24 mouse cellular contexts compared by ENCODE assay signal in the genomic region with DNA sequence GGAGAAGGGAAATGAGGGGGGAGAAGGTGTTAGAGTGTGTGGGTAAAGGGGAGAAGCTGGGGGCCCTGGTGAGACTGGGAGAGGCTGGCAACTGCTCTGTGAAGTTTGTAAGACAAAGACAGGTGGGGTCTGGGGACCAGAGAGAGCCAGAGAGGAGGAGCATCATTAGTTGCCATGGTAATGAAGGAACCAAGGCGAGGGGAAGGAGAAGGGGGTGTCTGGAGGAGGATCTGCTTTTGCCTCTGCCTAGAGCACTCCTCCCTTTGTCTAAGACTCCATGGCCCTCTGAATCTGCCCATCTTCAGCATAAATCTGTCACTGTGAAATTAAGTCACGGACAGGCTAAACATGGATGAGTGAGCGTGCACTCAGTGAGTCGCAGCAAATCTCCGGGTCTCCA. TPM values are rescaled to one million over a fixed set of nuclear protein-coding genes. Genes with fewer than 3 reads are reported as not detected.
DNase-seq lines count a peak whose midpoint lies in the region; ATAC-seq lines count a peak whose summit lies in the region.
"Had no signal": no experiment of that assay in that cellular context is flagged by ENCODE, and none has a peak within 500 bp of the region (broad histone marks: within the 10 kb centered on the region; RNA-seq: fewer than 3 reads in every experiment).

No protein-coding gene starts in this region.

- peak overlapping the region; percentile 26 for H3K4me2 ChIP-seq in kidney, embryonic 15.5 days
- no peak overlapping the region for H3K4me2 ChIP-seq in hindbrain, embryonic 12.5 days (replicated peaks)
- H3K4me2 ChIP-seq in neural tube, embryonic 13.5 days: peak overlapping the region; percentile 17; the same call in 1 of the 2 replicates
- H3K4me2 ChIP-seq: limb, embryonic 15.5 days; neural tube, embryonic 12.5 days had no signal

- peak; percentile 53 for ATAC-seq in kidney, embryonic 15.5 days (replicated peaks; ENCODE audit: low FRiP score)
- 0 out of 2 replicates have a peak, but pooled peaks have one; percentile 53 for ATAC-seq in hindbrain, embryonic 12.5 days (ENCODE audit: low FRiP score)
- peak; percentile 45; the same call in 1 of the 2 replicates for ATAC-seq in neural tube, embryonic 13.5 days (ENCODE audit: low read depth)
- ATAC-seq: intestine, embryonic 16.5 days had no signal

- peaks cover 22% of the 10 kb centered on the region for H3K27me3 ChIP-seq in kidney, embryonic 15.5 days
- H3K27me3 ChIP-seq in hindbrain, embryonic 12.5 days: no peaks in the 10 kb centered on the region; the same call in 1 of the 2 replicates
- H3K27me3 ChIP-seq in neural tube, embryonic 13.5 days: no peaks in the 10 kb centered on the region

- intact Hi-C loops in heart, postnatal 10 days (cut with DNase I): no loop called here

- no peak overlapping the region for H3K9ac ChIP-seq in kidney, embryonic 15.5 days
- no peak overlapping the region for H3K9ac ChIP-seq in hindbrain, embryonic 12.5 days
- no peak overlapping the region for H3K9ac ChIP-seq in neural tube, embryonic 13.5 days
- H3K9ac ChIP-seq: limb, embryonic 15.5 days; neural tube, embryonic 12.5 days had no signal

- no peaks in the 10 kb centered on the region for H3K36me3 ChIP-seq in kidney, embryonic 15.5 days
- H3K36me3 ChIP-seq in hindbrain, embryonic 12.5 days: no peaks in the 10 kb centered on the region
- no peaks in the 10 kb centered on the region for H3K36me3 ChIP-seq in neural tube, embryonic 13.5 days
- H3K36me3 ChIP-seq: limb, embryonic 15.5 days; neural tube, embryonic 12.5 days had no signal

- 18% methylated on average over 5 of the region's 5 CpGs for WGBS in kidney, embryonic 15.5 days
- 35% methylated on average over 5 of the region's 5 CpGs for WGBS in hindbrain, embryonic 12.5 days
- WGBS in neural tube, embryonic 13.5 days: 26% methylated on average over 5 of the region's 5 CpGs

- H3K4me1 ChIP-seq in kidney, embryonic 15.5 days: peaks cover 9% of the 10 kb centered on the region
- H3K4me1 ChIP-seq in hindbrain, embryonic 12.5 days: peaks cover 7% of the 10 kb centered on the region
- H3K4me1 ChIP-seq in neural tube, embryonic 13.5 days (replicated peaks): peaks cover 25% of the 10 kb centered on the region; the same call in 1 of the 2 replicates

- H3K9me3 ChIP-seq in kidney, embryonic 15.5 days (replicated peaks): no peaks in the 10 kb centered on the region
- no peaks in the 10 kb centered on the region for H3K9me3 ChIP-seq in hindbrain, embryonic 12.5 days (replicated peaks)
- H3K9me3 ChIP-seq in neural tube, embryonic 13.5 days: no peaks in the 10 kb centered on the region
- H3K9me3 ChIP-seq: limb, embryonic 15.5 days; neural tube, embryonic 12.5 days had no signal

- no peak for DNase-seq in kidney, postnatal 25 days
- peak; percentile 61 for DNase-seq in R1 (ENCODE audit: low read depth, low spot score)
- no peak for DNase-seq in layer of hippocampus, adult 18-20 months (ENCODE audit: low spot score in 2 of 2)
- DNase-seq in gastrocnemius, postnatal 10 days: no peak
- no peak for DNase-seq in heart, postnatal 10 days
- DNase-seq: cerebellum, adult 8-10 months; embryo, embryonic 11 days; heart, postnatal 14 days; lung, adult 18-20 months; right cerebral cortex, adult 18-20 months had no signal

- no peak overlapping the region for H3K4me3 ChIP-seq in kidney, embryonic 15.5 days (replicated peaks)
- H3K4me3 ChIP-seq in hindbrain, embryonic 12.5 days: no peak overlapping the region
- no peak overlapping the region for H3K4me3 ChIP-seq in neural tube, embryonic 13.5 days
- H3K4me3 ChIP-seq: erythroblast, embryonic 14.5 days; layer of hippocampus, adult 2 months; left cerebral cortex, adult 2 months; limb, embryonic 15.5 days; neural tube, embryonic 12.5 days had no signal

- H3K27ac ChIP-seq in kidney, embryonic 15.5 days: no peak overlapping the region
- H3K27ac ChIP-seq in hindbrain, embryonic 12.5 days: no peak overlapping the region
- no peak overlapping the region for H3K27ac ChIP-seq in neural tube, embryonic 13.5 days (replicated peaks)
- H3K27ac ChIP-seq: layer of hippocampus, adult 2 months; left cerebral cortex, adult 2 months; limb, embryonic 15.5 days; neural tube, embryonic 12.5 days had no signal

RNA-seq across cellular contexts. Expression of gene Atp6v1e2, which starts 14.8 kb away (rescaled TPM):
- not detected in 2 replicates for polyA plus RNA-seq in kidney, embryonic 15.5 days (2015; fragmentation: Nextera tagmentation; extraction: Ambion mirVana)
- not detected in 2 replicates for polyA plus RNA-seq in hindbrain, embryonic 12.5 days (2016; fragmentation: Nextera tagmentation; extraction: Ambion mirVana)
- not detected in 2 replicates for polyA plus RNA-seq in neural tube, embryonic 13.5 days (2015; fragmentation: Nextera tagmentation; extraction: Ambion mirVana)
- not detected for total RNA-seq in layer of hippocampus, adult 18-20 months (2021)
- total RNA-seq in gastrocnemius, postnatal 10 days (2021): not detected
- total RNA-seq in heart, postnatal 10 days (2021): not detected
- total RNA-seq: gastrocnemius, adult 8-10 months; heart, adult 8-10 months; heart, postnatal 14 days; layer of hippocampus, adult 2 months; left cerebral cortex, adult 2 months; megakaryocyte, adult 5-6 weeks; MEL had no signal
- polyA plus RNA-seq: C2C12; erythroblast, embryonic 14.5 days; limb, embryonic 15.5 days; neural tube, embryonic 12.5 days had no signal

RNA-seq across cellular contexts. Expression of gene Tmem247, which starts 15.7 kb away (rescaled TPM):
- polyA plus RNA-seq in kidney, embryonic 15.5 days (2015; fragmentation: Nextera tagmentation; extraction: Ambion mirVana): not detected in 2 replicates
- not detected in 2 replicates for polyA plus RNA-seq in hindbrain, embryonic 12.5 days (2016; fragmentation: Nextera tagmentation; extraction: Ambion mirVana)
- not detected in 2 replicates for polyA plus RNA-seq in neural tube, embryonic 13.5 days (2015; fragmentation: Nextera tagmentation; extraction: Ambion mirVana)
- not detected for total RNA-seq in layer of hippocampus, adult 18-20 months (2021)
- total RNA-seq in gastrocnemius, postnatal 10 days (2021): not detected
- total RNA-seq in heart, postnatal 10 days (2021): not detected
- total RNA-seq: gastrocnemius, adult 8-10 months; heart, adult 8-10 months; heart, postnatal 14 days; layer of hippocampus, adult 2 months; left cerebral cortex, adult 2 months; megakaryocyte, adult 5-6 weeks; MEL had no signal
- polyA plus RNA-seq: C2C12; erythroblast, embryonic 14.5 days; intestine, embryonic 16.5 days; limb, embryonic 15.5 days; neural tube, embryonic 12.5 days had no signal

RNA-seq across cellular contexts. Expression of gene Rhoq, which starts 30.0 kb away (rescaled TPM):
- polyA plus RNA-seq in kidney, embryonic 15.5 days (2015; fragmentation: Nextera tagmentation; extraction: Ambion mirVana): 16.3 and 16.9 TPM in 2 replicates
- 16.3 and 19.2 TPM in 2 replicates for polyA plus RNA-seq in hindbrain, embryonic 12.5 days (2016; fragmentation: Nextera tagmentation; extraction: Ambion mirVana)
- 8.7 and 10.5 TPM in 2 replicates for polyA plus RNA-seq in neural tube, embryonic 13.5 days (2015; fragmentation: Nextera tagmentation; extraction: Ambion mirVana)
- 10 to 100 TPM; 39.0 to 48.0 TPM for total RNA-seq in layer of hippocampus, adult 18-20 months (2021)
- 100 to 1,000 TPM; 145 to 153 TPM for total RNA-seq in gastrocnemius, postnatal 10 days (2021)
- total RNA-seq in heart, postnatal 10 days (2021): 100 to 1,000 TPM; 168 to 176 TPM
